Mouse (Mus musculus) cerebellum, adult 11 months (tissue): ENCODE results near the gene Nlgn2.

Experiments used
- DNase-seq: peaks from one replicate; pipeline ENCODE4 v3.0.0; 2022

Gene Nlgn2

DNA sequence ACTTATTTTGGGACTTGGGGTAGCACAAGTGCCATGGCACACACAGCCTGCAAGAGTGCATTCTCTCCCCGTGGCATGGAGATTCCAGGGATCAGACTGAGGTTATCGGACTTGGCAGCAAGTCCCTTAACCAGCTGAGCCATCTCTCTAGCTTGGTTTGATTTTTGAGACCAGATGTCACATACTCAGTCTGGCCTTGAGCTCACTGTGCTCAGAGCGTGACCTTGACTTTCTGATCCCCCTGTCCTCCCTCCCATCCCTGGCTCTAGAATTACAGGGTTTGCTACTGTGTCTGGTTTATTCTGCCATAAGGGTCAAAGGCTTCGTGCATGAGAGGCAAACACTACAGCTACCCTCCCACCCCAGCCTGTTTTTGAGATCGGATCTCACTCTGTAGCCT, 48.2 kb downstream of the Nlgn2 start:
- no peak for DNase-seq

- no peak for DNase-seq
Observed at GRCm38 (mm10) chr11:69787306-69787705, 50.3 kb downstream of the Nlgn2 start.

GRCm38 (mm10) chr11:69784793-69785272, 52.8 kb downstream of the Nlgn2 start:
- no peak for DNase-seq

DNA sequence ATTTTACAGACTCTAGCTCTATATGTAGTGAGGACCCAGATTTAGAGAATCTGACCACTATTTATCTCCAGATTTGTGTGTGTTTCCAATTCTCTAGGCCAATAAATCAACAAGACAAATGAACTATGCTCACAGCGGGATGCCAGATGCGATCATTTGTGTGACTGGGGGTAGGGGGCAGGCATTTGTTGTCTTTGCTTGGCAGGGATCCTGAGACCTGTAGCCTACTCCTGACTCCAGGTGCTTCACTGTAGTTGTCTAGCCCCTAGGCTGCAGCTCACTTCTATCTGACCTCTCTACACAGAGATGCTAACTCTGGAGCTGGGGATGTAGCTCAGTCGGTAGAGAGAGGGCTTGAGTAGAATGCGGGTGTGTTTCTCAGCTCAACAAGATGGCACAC, 55.8 kb downstream of the Nlgn2 start:
- no peak for DNase-seq

GRCm38 (mm10) chr11:69778985-69779384, 58.6 kb downstream of the Nlgn2 start:
- no peak for DNase-seq

DNA sequence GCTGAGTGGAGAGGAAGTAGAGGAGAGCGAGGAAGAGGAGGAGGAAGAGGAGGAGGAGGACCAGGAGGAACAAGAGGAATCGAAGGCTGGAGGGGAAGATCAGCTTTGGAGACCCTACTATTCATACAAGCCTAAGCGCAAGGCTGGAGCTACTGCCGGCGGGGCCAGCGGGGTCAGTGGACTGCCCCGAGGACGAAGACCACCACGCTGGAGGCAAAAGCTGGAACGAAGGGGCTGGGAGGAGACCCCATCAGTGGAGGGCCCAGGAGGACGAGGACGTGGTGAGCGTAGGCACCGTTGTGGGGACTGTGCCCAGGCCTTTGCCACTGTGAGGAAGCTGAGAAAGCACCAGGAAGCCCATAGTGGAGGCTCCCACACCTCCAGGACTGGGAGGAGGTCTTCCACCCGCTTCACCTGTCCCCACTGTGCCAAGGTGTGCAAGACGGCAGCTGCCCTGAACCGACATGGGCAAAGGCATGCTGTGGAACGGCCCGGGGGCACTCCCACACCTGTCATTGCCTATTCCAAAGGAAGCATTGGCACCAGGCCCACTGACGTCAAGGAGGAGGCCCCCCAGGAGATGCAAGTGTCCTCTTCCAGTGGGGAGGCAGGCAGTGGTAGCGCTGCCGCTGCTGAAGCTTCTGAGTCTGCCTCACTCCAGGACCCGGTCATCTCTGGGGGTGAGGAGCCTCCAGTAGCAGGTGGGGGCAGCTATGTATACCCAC, 59.2 kb downstream of the Nlgn2 start:
- no peak for DNase-seq

DNA sequence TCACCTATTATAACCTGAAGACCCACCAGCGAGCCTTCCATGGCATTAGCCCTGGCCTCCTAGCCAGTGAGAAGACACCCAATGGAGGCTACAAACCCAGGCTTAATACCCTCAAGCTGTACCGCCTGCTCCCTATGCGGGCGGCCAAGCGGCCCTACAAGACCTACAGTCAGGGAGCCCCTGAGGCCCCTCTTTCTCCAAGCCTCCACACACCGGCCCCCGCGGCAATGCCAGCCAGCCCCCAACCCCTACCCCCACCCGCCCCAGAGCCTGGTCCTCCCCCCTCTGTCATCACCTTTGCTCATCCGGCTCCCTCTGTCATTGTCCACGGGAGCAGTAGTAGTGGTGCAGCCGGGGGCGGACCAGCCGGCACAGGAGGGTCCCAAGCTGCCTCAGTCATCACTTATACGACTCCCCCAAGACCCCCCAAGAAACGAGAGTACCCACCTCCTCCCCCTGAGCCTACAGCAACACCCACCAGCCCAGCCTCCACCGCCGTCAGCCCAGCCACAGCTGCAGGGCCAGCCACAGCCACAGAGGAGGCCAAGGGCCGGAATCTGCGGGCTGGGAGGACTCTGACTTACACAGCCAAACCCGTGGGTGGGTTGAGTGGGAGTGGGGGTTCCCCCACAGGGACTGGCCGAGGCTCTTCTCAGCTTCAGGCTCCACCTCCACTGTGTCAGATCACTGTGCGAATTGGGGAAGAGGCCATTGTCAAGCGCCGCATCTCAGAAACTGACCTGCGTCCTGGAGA, 59.9 kb downstream of the Nlgn2 start:
- DNase-seq, result no peak

DNA sequence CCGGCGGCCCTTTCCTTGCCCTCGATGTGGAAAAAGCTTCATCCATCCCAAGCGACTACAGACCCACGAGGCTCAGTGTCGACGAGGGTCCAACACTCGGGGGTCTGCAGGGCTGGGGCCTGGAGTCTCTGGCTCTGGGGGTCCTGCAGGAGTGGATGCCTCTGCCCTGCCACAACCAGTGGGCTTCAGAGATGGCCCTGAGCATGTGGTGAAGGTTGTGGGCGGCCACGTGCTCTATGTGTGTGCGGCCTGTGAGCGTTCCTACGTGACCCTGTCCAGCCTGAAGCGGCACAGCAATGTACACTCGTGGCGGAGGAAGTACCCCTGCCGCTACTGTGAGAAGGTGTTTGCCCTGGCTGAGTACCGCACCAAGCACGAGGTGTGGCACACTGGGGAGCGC, 61.1 kb downstream of the Nlgn2 start:
- DNase-seq, result no peak

- DNase-seq, result no peak
Observed at GRCm38 (mm10) chr11:69775716-69776115, 61.9 kb downstream of the Nlgn2 start.

DNA sequence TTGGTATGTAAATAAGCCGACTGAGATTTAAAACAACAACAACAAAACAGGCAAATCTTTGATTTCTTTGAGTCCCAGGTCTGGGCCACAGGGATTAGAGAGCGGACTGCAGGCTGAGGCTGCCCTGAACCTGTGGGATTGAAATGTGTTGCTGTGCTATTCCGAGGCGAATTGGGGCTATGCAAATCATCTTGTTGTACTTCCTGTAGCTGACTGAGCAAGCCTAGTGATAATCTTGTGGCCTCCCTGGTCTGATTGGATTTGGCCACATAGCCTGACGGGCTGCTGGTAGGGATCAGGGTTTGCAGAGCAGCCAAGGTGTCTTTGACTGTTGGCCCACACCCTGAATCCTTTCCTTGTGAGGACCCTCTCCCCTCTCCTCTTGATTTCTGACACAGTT, 62.6 kb downstream of the Nlgn2 start:
- DNase-seq, result no peak
